Mouse (Mus musculus) forebrain, embryonic 14.5 days (tissue): ENCODE results near the gene Cacnb1. TPM values are rescaled to one million over a fixed set of nuclear protein-coding genes. Genes with fewer than 3 reads are reported as not detected.

ENCODE experiments used
- ATAC-seq: fragments of 200-750 bp; cut with Nextera tagmentation; 2 replicates; pipeline ENCODE4 v1.8.0; 2017; ENCODE audit warnings: mild to moderate bottlenecking, moderate library complexity
- DNase-seq: peaks from one replicate; pipeline ENCODE4 v3.0.0-alpha.2; 2015; ENCODE audit warnings: low spot score
- H3K27ac ChIP-seq: fragments of 300-500 bp; sonication (generic); 2 replicates; pipeline ENCODE4 v1.5.1; 2014; ENCODE audit warnings: low read depth, mild to moderate bottlenecking, control low read depth, low read length, moderate library complexity
- H3K27me3 ChIP-seq: fragments of 300-500 bp; sonication (generic); replicated peaks from 2 replicates; pipeline ENCODE4 v1.6.1; 2014; ENCODE audit warnings: low read length, control low read depth, mixed read lengths; ENCODE audit not compliant: control insufficient read depth, insufficient read depth
- H3K36me3 ChIP-seq: fragments of 300-500 bp; sonication (generic); 2 replicates; pipeline ENCODE4 v1.6.1; 2014; ENCODE audit warnings: low read length, control low read depth; ENCODE audit not compliant: control insufficient read depth, insufficient read depth
- H3K4me1 ChIP-seq: fragments of 300-500 bp; sonication (generic); 2 replicates; pipeline ENCODE4 v1.6.1; 2014; ENCODE audit warnings: antibody characterized with exemption, low read length, control low read depth; ENCODE audit not compliant: control insufficient read depth, insufficient read depth
- H3K4me2 ChIP-seq: fragments of 300-500 bp; sonication (generic); 2 replicates; pipeline ENCODE4 v1.6.1; 2014; ENCODE audit warnings: mild to moderate bottlenecking, control low read depth, low read length
- H3K4me3 ChIP-seq: fragments of 300-500 bp; sonication (generic); 2 replicates; pipeline ENCODE4 v1.5.1; 2014; ENCODE audit warnings: low read depth, low read length, control low read depth
- H3K9ac ChIP-seq: fragments of 300-500 bp; sonication (generic); 2 replicates; pipeline ENCODE4 v1.6.1; 2014; ENCODE audit warnings: mild to moderate bottlenecking, low read length, control low read depth, moderate library complexity
- H3K9me3 ChIP-seq: fragments of 300-500 bp; sonication (generic); replicated peaks from 2 replicates; pipeline ENCODE4 v1.6.1; 2016; ENCODE audit warnings: low read length, control low read depth, mixed read lengths; ENCODE audit not compliant: control insufficient read depth
- whole genome bisulfite sequencing: fragments of 180-500 bp; shearing (Covaris S2); extraction: QIAGEN DNeasy Blood & Tissue Kit; methylation state at CpG from one replicate; pipeline ENCODE4 v1.1.7; 2014; 5-methylcytosine and 5-hydroxymethylcytosine counted together
- polyA plus RNA-seq: library from polyadenylated mRNA; unstranded; fragments of >200 nt; fragmentation: Nextera tagmentation; extraction: Ambion mirVana; gene quantifications from 2 replicates; pipeline ENCODE4 v1.2.1, GENCODE M21; 2014

The Cacnb1 gene
- polyA plus RNA-seq, 1 experiment from 2014 or later: 22.1 TPM

DNA sequence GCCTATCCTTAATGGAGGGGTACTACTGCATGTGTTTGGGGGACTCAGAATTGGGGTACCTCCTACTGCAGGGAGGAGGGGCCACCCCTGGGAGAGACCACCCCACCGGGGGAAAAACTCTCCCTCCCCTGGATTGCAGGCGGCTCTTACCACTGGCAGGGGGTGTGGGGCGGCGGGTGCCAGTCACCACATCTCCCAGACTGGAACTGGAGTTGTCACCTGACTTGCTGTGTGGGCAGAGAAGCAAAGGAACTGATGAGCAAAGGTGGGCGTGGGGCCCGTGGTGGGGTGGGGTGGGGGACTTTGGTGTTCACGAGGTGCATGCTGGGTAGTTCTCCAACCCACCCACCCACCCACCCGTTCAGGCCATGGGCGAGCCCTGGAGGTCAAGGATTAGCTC is 11.1 kb downstream of the Cacnb1 start:
- DNase-seq: no peak
- 80% methylated on average over 9 of the region's 9 CpGs for WGBS

DNA sequence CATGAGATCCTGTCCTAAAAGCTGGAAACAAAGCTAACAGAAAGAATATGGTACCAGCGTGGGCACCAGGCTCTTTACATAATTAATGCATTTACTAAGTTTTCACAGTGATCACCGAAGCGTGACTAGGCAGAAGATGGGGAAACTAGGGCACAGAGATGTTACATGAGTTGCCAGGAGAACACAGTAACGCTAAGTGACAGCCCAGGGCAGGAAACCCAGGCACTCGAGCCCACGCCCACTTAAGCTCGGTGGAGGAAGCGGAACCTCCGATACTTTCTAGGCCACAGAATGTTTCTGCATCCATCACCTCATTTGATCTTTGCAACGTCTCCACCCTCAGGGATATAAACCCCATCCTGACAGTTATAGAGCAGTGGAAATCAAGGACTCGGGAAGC is 14.7 kb downstream of the Cacnb1 start:
- no peak overlapping the region for H3K27ac ChIP-seq
- peaks cover 77% of the 10 kb centered on the region for H3K36me3 ChIP-seq
- no peak for DNase-seq
- no peaks in the 10 kb centered on the region for H3K27me3 ChIP-seq
- no peak overlapping the region for H3K4me3 ChIP-seq
- H3K4me2 ChIP-seq: no peak overlapping the region
- H3K9ac ChIP-seq: no peak overlapping the region
- no peak for ATAC-seq
- H3K9me3 ChIP-seq: no peaks in the 10 kb centered on the region
- peaks cover 8% of the 10 kb centered on the region for H3K4me1 ChIP-seq
- 85% methylated on average over 11 of the region's 11 CpGs for WGBS

More for the DNA sequence above, 11.1 kb downstream of the Cacnb1 start:
- Histone ChIP-seq H3K36me3 (peaks cover 75% of the 10 kb centered on the region), H3K4me3 (no peak overlapping the region), H3K4me2 (no peak overlapping the region), H3K27me3 (no peaks in the 10 kb centered on the region), H3K4me1 (no peaks in the 10 kb centered on the region), H3K27ac (no peak overlapping the region), H3K9ac (no peak overlapping the region), H3K9me3 (no peaks in the 10 kb centered on the region)
- no peak for ATAC-seq

DNA sequence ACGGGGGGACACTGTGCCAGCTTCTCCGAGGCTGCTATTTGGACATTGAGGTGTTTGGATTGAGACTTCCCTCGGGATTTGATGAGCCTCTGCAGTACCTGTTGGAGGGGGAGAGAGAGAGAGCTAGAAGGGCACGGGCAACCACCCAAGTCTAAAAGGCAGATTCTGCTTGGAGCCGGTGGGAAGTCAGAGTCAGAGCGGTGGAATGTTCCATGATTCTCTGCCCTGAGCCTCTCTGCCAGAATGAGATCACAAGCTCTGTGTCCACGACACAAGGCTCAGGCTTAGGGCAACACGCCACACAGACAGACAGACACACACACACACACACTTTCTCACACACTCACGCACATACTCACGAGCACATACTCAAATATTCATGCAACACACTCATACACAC is 17.1 kb downstream of the Cacnb1 start:
- Histone ChIP-seq H3K4me3 (no peak overlapping the region), H3K9ac (no peak overlapping the region), H3K9me3 (no peaks in the 10 kb centered on the region), H3K27me3 (peaks cover 3% of the 10 kb centered on the region; the same call in 1 of the 2 replicates), H3K36me3 (peaks cover 64% of the 10 kb centered on the region), H3K4me2 (no peak overlapping the region), H3K4me1 (peaks cover 15% of the 10 kb centered on the region), H3K27ac (no peak overlapping the region)
- 86% methylated on average over 10 of the region's 10 CpGs for WGBS
- ATAC-seq: no peak
- DNase-seq: no peak

DNA sequence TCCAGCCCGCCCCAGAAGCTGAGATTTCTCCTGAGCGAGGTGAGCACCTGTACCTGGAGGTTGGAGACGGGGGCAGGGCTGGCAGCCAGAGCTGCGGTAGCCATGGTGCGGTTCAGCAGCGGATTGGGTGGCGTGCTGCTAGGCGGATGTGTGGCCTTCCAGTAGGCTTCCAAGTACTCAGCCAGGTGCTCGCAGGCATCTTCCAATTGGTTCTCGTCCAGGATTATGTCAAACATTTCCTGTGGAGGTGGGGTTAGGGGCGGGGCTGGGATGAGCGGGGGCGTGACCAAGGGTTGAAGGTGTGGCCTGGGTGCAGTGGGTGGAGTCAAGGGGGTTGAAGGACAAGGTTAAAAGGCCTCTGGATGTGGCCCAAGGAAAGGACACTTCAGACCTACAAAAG is 17.8 kb downstream of the Cacnb1 start:
- Histone ChIP-seq H3K4me1 (peaks cover 15% of the 10 kb centered on the region), H3K27me3 (peaks cover 3% of the 10 kb centered on the region; the same call in 1 of the 2 replicates), H3K4me3 (no peak overlapping the region), H3K9ac (no peak overlapping the region), H3K4me2 (no peak overlapping the region), H3K36me3 (peaks cover 58% of the 10 kb centered on the region), H3K9me3 (no peaks in the 10 kb centered on the region), H3K27ac (no peak overlapping the region)
- ATAC-seq: no peak
- 47% methylated on average over 13 of the region's 13 CpGs for WGBS
- no peak for DNase-seq

DNA sequence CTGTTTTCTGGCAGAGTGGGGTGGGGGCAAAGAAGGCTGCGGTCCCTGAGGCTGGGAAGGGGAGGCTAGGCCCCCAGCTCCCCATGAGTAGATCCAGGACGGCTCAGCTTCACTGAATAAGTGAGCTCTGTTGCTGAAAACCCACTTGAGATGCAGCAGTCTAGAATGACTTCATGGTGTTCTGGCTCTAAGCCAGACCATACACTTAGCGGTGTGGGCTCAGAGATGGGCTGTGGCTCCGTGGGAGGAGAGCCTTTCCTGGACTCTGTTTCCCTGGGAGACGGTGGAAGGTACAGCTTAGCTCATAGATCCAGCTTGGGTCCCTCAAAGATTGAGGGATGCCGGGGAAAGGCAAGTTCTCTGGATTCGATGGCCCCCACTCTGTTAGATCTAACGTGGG is 18.7 kb downstream of the Cacnb1 start:
- H3K36me3 ChIP-seq: peaks cover 50% of the 10 kb centered on the region
- WGBS: 60% methylated on average over 8 of the region's 8 CpGs
- no peak overlapping the region for H3K4me2 ChIP-seq
- H3K27ac ChIP-seq: no peak overlapping the region
- DNase-seq (no peak), ATAC-seq (no peak)
- no peaks in the 10 kb centered on the region for H3K9me3 ChIP-seq
- H3K4me3 ChIP-seq: no peak overlapping the region
- peaks cover 15% of the 10 kb centered on the region for H3K4me1 ChIP-seq
- H3K27me3 ChIP-seq: peaks cover 3% of the 10 kb centered on the region; the same call in 1 of the 2 replicates
- H3K9ac ChIP-seq: no peak overlapping the region

DNA sequence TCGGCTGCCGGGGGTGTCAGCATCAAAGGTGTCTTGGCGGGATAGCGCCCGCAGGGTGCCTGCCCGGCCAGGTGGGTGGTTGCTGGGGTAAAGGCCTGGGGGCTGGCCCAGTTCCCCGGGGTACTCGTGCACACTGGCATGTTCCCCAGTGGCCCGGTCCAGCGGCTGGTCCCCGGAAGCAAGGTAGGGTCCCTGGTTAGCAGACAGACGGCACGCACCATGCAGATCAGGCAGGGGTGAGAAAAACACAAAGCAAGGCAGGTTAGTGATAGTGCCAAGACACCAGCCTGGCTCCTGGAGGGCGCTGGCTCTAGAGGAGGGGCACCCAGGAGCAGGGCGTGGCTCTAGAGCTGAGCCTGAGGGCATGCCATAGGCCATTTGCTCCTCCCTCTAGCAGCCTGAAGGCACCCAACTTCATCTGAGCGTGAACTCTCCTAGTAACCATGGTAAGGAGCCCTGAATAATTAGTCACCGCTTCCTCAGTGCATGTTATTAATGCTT is 19.6 kb downstream of the Cacnb1 start:
- H3K9me3 ChIP-seq: no peaks in the 10 kb centered on the region
- DNase-seq (peak; percentile 58), ATAC-seq (peak; percentile 45)
- H3K27me3 ChIP-seq: peaks cover 3% of the 10 kb centered on the region; the same call in 1 of the 2 replicates
- peaks cover 40% of the 10 kb centered on the region for H3K36me3 ChIP-seq
- no peak overlapping the region for H3K4me3 ChIP-seq
- peaks cover 15% of the 10 kb centered on the region for H3K4me1 ChIP-seq
- peak overlapping the region; percentile 20; the same call in 1 of the 2 replicates for H3K4me2 ChIP-seq
- WGBS: 19% methylated on average over 17 of the region's 17 CpGs
- peak overlapping the region; percentile 45 for H3K9ac ChIP-seq
- H3K27ac ChIP-seq: no peak overlapping the region

DNA sequence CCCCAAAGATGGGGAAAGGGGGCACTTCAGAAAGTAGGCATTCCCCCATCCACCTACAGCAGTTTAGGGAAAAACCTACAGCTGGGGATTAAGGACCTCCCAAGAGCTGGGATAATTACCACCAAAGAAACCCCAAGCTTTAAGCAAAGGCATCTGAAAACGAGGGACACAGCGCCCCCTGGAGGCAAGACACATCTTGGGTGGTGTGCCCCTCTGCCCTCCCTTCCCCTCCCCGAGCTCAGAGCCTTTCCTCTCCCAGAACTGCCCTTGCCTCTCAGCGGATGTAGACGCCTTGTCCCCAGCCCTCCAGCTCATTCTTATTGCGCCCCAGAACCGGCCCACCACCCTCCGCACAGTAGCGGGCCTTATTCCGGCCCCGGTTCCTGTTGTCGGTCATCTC is 20.2 kb downstream of the Cacnb1 start:
- Histone ChIP-seq H3K4me1 (peaks cover 15% of the 10 kb centered on the region), H3K36me3 (peaks cover 34% of the 10 kb centered on the region), H3K27me3 (peaks cover 3% of the 10 kb centered on the region; the same call in 1 of the 2 replicates), H3K27ac (no peak overlapping the region), H3K4me3 (no peak overlapping the region), H3K9me3 (no peaks in the 10 kb centered on the region), H3K4me2 (peak overlapping the region; percentile 20; the same call in 1 of the 2 replicates), H3K9ac (peak overlapping the region; percentile 45)
- ATAC-seq (peak; percentile 30; the same call in 1 of the 2 replicates), DNase-seq (peak; percentile 80)
- 12% methylated on average over 12 of the region's 12 CpGs for WGBS

DNA sequence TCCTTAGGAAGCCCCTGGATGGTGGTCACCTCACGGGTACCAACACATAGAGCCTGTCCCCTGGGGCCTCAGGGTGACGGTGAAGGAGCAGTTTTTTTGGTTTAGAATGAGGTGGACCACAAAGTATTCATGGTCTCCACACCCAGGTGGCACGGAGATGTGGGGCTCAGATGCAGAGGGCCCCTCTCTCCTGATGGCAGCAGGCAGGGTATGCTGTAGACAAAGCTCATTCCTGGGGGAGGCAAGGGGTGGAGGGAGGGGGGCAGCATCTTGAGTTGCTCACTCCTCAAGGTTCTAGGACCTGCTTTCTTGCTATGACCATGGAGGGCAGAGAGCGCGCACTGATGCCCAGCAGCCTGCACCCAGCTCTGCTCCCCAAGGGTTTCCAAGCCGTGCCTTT is 20.8 kb downstream of the Cacnb1 start:
- no peak overlapping the region for H3K4me2 ChIP-seq
- no peaks in the 10 kb centered on the region for H3K9me3 ChIP-seq
- H3K27ac ChIP-seq: no peak overlapping the region
- 57% methylated on average over 6 of the region's 6 CpGs for WGBS
- H3K4me3 ChIP-seq: no peak overlapping the region
- no peak overlapping the region for H3K9ac ChIP-seq
- H3K4me1 ChIP-seq: peaks cover 15% of the 10 kb centered on the region
- DNase-seq: no peak
- peaks cover 3% of the 10 kb centered on the region; the same call in 1 of the 2 replicates for H3K27me3 ChIP-seq
- H3K36me3 ChIP-seq: peaks cover 32% of the 10 kb centered on the region
- no peak for ATAC-seq

DNA sequence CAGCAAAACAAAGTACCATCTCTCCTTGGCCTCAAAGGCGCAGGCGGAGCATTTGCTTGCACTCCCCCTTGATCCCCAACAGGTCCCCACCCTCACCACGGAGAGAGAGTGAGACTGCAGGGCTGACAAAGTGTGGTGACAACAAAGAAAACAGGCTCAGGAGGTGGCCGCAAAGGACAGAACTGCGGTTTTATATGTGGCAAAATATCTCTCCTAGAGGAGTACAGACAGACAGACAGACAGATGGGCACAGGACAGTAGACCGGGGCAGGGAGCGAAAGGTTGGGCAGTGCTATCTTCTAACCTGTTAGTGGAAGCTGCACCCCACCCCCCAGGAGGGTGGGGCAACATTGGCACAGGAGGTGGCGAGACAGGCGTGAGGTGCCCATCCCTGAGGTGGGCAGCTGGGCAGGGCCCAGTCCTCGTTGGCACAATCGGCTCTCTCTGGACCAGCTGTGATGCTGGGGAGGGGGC is 21.4 kb downstream of the Cacnb1 start:
- Histone ChIP-seq H3K27me3 (peaks cover 3% of the 10 kb centered on the region; the same call in 1 of the 2 replicates), H3K9me3 (no peaks in the 10 kb centered on the region), H3K36me3 (peaks cover 31% of the 10 kb centered on the region), H3K4me2 (no peak overlapping the region), H3K4me1 (peaks cover 15% of the 10 kb centered on the region), H3K4me3 (no peak overlapping the region), H3K9ac (no peak overlapping the region), H3K27ac (no peak overlapping the region)
- ATAC-seq (no peak), DNase-seq (no peak)
- 36% methylated on average over 11 of the region's 11 CpGs for WGBS
